Mouse (Mus musculus): Measurements from ENCODE around the gene Nek5. TPM values are rescaled to one million over a fixed set of nuclear protein-coding genes. Genes with fewer than 3 reads are reported as not detected.

Gene Nek5
- not detected for polyA plus RNA-seq (2012; fragmentation: generic; extraction: Trizol)

GRCm38 (mm10) chr8:22124220-22125152 lies at the start of gene Nek5:
Gene Nek5, minus strand, starts transcription at chr8:22125053.

GRCm38 (mm10) chr8:22166080-22166603 lies 41.3 kb upstream of the Nek5 start, which contains the start of gene Nek3:
Gene Nek3, minus strand, starts transcription at chr8:22166435.

GRCm38 (mm10) chr8:22060446-22060889 lies 64.4 kb downstream of the Nek5 start, which contains the start of gene Alg11:
Gene Alg11, plus strand, starts transcription at chr8:22060721.

GRCm38 (mm10) chr8:22059821-22060445 lies 64.9 kb downstream of the Nek5 start, which contains the start of gene Atp7b:
Gene Atp7b, minus strand, starts transcription at chr8:22060305.

Other genes with a start within 250 kb of the Nek5 start
- not detected for gene Defb9, start 239.6 kb downstream of the Nek5 start, polyA plus RNA-seq (2012; fragmentation: generic; extraction: Trizol)
- gene Defb11, start 218.6 kb downstream of the Nek5 start, polyA plus RNA-seq (2012; fragmentation: generic; extraction: Trizol): not detected
- not detected for gene Defb15, start 192.3 kb downstream of the Nek5 start, polyA plus RNA-seq (2012; fragmentation: generic; extraction: Trizol)
- gene Defb35, start 186.7 kb downstream of the Nek5 start, polyA plus RNA-seq (2012; fragmentation: generic; extraction: Trizol): not detected
- not detected for gene Defb13, start 178.3 kb downstream of the Nek5 start, polyA plus RNA-seq (2012; fragmentation: generic; extraction: Trizol)
- gene Fam90a1a, start 166.3 kb downstream of the Nek5 start, polyA plus RNA-seq (2012; fragmentation: generic; extraction: Trizol): not detected
- gene Ccdc70, start 155.3 kb downstream of the Nek5 start, polyA plus RNA-seq (2012; fragmentation: generic; extraction: Trizol): not detected
- gene Atp7b, start 64.7 kb downstream of the Nek5 start, polyA plus RNA-seq (2012; fragmentation: generic; extraction: Trizol): under 1 TPM in 1 of 2 experiments, not detected in 1; 0.05 TPM
- 1 to 10 TPM in 1 of 2 experiments, under 1 TPM in 1; 0.19 to 3.1 TPM for gene Alg11, start 64.3 kb downstream of the Nek5 start, polyA plus RNA-seq (2012; fragmentation: generic; extraction: Trizol)
- 1 to 10 TPM in 1 of 2 experiments, under 1 TPM in 1; 0.80 to 3.7 TPM for gene Nek3, start 41.4 kb upstream of the Nek5 start, polyA plus RNA-seq (2012; fragmentation: generic; extraction: Trizol)
- gene Ckap2, start 60.8 kb upstream of the Nek5 start, polyA plus RNA-seq (2012; fragmentation: generic; extraction: Trizol): 10 to 100 TPM in 1 of 2 experiments, 1 to 10 TPM in 1; 4.0 to 47.6 TPM
- gene Vps36, start 67.8 kb upstream of the Nek5 start, polyA plus RNA-seq (2012; fragmentation: generic; extraction: Trizol): 10 to 100 TPM; 15.5 to 19.0 TPM
- under 1 TPM; 0.02 to 0.50 TPM for gene Thsd1, start 102.3 kb upstream of the Nek5 start, polyA plus RNA-seq (2012; fragmentation: generic; extraction: Trizol)
- not detected for gene Tpte, start 158.4 kb upstream of the Nek5 start, polyA plus RNA-seq (2012; fragmentation: generic; extraction: Trizol)